Mouse (Mus musculus): ENCODE data around the gene Brpf3. TPM values are rescaled to one million over a fixed set of nuclear protein-coding genes. Genes with fewer than 3 reads are reported as not detected.
"Not testable (repeated sequence)": the region's sequence is repeated elsewhere in the genome, so short reads cannot be mapped to it uniquely, and the experiment has no call there.

Gene Brpf3
- total RNA-seq (2021) = 10 to 100 TPM; 44.2 to 54.7 TPM

GRCm38 (mm10) chr17:28800671-28801412 is at the start of gene Brpf3:
Gene Brpf3 (plus strand): TSS chr17:28801090.
- peak; percentile 74 to 83 for DNase-seq (ENCODE audit: low spot score in 2 of 2)
- intact Hi-C loops (cut with DNase I) = loop anchor here (1.0 to 5.0 kb wide), 2 partner anchors 39 to 110 kb away; partner anchors contain the start of gene Mapk14

DNA sequence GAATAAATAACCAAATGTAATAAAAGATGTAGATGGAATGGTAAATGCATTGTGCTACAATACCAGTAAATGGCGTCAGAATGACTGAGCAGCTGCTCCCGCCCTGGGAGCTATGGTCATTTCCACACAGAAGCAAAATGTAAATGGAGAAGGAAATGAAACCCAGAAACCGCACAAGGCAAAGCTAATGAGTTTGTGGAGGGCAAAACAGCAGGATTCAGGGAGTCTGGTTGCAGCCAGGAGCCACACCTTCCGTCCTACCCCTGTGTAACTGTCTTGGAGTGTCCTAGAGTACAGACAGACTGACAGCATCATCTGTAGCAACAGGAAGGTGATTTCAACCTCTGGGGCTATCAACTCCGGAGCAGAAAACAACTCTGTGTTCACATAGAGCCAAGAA is 44.4 kb upstream of the Brpf3 start:
- intact Hi-C loops (cut with DNase I) = no loop called here
- no peak for DNase-seq (ENCODE audit: low spot score in 2 of 2)

- no peak for DNase-seq (ENCODE audit: low spot score in 2 of 2)
- intact Hi-C loops (cut with DNase I) = no loop called here
Observed at GRCm38 (mm10) chr17:28757470-28757869, 43.4 kb upstream of the Brpf3 start.

DNA sequence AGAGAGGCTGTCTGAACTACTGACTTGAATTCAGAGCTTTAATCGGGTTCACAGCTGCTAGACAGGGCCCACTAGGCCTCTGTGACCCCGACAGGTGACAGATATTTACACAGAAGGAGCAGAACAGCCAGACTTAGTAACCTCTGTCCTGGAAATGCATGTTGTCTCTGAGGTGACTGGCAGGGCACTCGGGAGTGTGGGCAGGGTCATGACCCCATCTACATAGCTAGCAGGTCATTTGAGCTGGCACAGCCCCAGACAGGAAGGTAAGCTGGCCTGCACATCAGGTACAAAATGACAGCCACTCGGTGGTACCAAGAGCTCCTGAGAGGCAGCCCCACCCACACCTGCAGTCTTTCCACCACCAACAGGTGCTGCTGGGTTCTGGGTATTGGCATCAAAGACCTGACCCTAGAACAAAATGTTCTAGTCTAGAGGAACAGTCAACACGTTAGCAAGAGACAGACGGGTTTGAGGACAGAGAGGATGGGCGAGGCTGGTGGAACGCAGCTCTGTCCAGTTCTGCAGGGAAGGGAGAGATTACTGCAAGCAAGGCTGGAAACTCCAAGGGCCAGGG is 40.1 kb upstream of the Brpf3 start:
- intact Hi-C loops (cut with DNase I) = loop anchor here (5.0 kb wide), 2 partner anchors 41 to 166 kb away; partner anchors contain the start of gene Brpf3
- DNase-seq (ENCODE audit: low spot score in 2 of 2) = no peak

GRCm38 (mm10) chr17:28761871-28762270 is 39.0 kb upstream of the Brpf3 start:
- intact Hi-C loops (cut with DNase I) = loop anchor here (5.0 kb wide), 2 partner anchors 40 to 165 kb away; partner anchors contain the start of gene Brpf3
- DNase-seq (ENCODE audit: low spot score in 2 of 2) = peak; percentile 61 to 72

DNA sequence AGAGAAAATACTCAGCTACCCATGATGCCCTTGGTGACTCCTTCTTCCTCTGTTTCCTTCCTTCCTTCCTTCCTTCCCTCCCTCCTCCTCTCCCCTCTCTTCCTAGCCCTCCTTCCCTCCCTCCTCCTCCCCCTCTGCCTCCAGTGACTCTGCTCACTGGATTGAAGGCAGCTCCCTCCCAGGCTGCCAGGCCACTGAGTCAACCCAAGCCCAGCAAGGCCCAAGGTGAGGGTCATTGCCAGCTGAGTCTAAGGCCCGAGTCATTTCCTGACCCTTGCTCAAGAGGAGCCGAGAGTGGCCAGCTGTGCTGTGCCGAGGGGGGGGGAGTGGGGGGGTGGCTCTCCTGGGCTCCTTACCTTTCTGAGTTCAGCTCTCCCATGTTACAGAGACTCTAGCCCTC is 34.7 kb upstream of the Brpf3 start:
- DNase-seq (ENCODE audit: low spot score in 2 of 2) = no peak
- intact Hi-C loops (cut with DNase I) = no loop called here

- no peak for DNase-seq (ENCODE audit: low spot score in 2 of 2)
- intact Hi-C loops (cut with DNase I) = no loop called here
Observed at GRCm38 (mm10) chr17:28766781-28767515, 33.9 kb upstream of the Brpf3 start.

GRCm38 (mm10) chr17:28769121-28769874 is 31.6 kb upstream of the Brpf3 start, which contains the start of gene Mapk13:
Gene Mapk13 (plus strand): TSS chr17:28769297.
- intact Hi-C loops (cut with DNase I) = no loop called here
- no peak for DNase-seq (ENCODE audit: low spot score in 2 of 2)

- no peak for DNase-seq (ENCODE audit: low spot score in 2 of 2)
- intact Hi-C loops (cut with DNase I) = no loop called here
Observed at GRCm38 (mm10) chr17:28769875-28770421, 30.9 kb upstream of the Brpf3 start.

GRCm38 (mm10) chr17:28771289-28771688 is 29.6 kb upstream of the Brpf3 start:
- no peak for DNase-seq (ENCODE audit: low spot score in 2 of 2)
- intact Hi-C loops (cut with DNase I) = no loop called here

DNA sequence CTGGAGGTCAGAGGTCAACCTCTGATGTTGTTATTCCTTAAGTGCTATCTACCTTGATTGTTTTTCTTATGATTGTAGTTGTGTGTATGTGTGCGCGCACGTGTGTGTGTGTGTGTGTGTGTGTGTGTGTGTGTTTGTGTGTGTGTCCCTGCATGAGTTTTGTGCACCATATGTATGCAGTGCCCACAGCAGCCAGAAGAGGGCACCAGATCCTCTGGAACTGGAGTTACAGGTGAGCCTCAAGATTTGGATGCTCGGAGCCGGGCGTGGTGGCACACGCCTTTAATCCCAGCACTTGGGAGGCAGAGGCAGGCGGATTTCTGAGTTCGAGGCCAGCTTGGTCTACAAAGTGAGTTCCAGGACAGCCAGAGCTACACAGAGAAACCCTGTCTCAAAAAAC is 26.6 kb upstream of the Brpf3 start:
- intact Hi-C loops (cut with DNase I); DNase-seq (ENCODE audit: low spot score in 2 of 2): not testable (repeated sequence)

DNA sequence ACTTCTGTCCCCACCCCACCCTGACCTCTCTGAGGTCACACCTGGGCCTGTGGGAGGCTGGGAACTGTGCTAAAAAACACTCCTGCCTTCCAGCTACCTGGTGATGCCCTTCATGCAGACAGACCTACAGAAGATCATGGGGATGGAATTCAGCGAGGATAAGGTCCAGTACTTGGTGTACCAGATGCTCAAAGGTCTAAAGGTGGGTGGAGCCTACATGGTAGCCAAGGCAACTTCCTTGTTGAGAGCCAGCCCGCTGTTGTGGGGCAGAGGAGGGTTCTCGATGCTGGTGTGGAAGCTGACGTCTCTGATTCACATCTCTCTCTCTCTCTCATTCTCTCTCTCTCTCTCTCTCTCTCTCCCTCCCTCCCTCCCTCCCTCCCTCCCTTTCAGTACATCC is 25.7 kb upstream of the Brpf3 start:
- DNase-seq (ENCODE audit: low spot score in 2 of 2) = no peak
- intact Hi-C loops (cut with DNase I) = no loop called here

DNA sequence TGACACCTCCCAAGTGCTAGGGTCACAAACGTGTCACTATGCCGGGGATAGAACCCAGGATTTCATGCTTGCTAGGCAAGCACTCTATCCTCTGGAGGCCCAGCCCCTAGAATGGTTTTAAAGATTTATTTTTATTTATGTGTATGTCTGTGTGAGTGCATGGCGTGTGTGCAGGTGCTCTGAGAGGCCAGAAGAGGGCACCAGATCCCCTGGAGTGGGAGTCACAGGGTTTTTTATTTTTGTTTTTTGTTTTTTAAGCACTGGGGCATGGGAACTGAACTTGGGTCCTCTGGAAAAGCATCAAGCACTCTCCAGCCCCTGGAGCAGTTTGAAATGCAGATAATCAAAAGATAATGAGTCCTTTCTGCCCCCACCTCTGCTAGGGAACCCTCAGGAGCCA is 24.1 kb upstream of the Brpf3 start:
- DNase-seq (ENCODE audit: low spot score in 2 of 2) = no peak
- intact Hi-C loops (cut with DNase I) = no loop called here

GRCm38 (mm10) chr17:28777231-28778005 is 23.5 kb upstream of the Brpf3 start:
- DNase-seq (ENCODE audit: low spot score in 2 of 2) = no peak
- intact Hi-C loops (cut with DNase I) = no loop called here

DNA sequence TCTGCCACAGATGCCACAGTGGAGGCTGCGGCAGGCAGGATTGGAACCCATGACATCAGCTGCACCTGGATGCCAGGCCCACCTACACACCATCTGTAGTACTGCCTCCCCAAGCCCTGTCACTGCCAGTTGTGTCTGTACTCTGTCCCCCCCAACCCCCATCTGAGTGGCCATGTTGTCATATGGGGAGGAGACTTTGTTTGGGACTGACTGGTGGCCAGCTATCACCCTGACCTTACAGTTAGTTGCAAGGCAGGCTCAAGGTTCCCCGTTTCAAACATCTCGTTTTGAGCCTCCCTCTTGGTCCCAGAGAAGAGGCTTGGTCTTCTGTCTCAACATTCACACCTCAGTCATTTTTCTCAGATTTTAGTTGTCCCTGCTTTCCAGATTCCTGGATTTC is 21.2 kb upstream of the Brpf3 start:
- intact Hi-C loops (cut with DNase I) = no loop called here
- DNase-seq (ENCODE audit: low spot score in 2 of 2) = no peak

GRCm38 (mm10) chr17:28780836-28781235 is 20.1 kb upstream of the Brpf3 start:
- no peak for DNase-seq (ENCODE audit: low spot score in 2 of 2)
- intact Hi-C loops (cut with DNase I) = no loop called here

DNA sequence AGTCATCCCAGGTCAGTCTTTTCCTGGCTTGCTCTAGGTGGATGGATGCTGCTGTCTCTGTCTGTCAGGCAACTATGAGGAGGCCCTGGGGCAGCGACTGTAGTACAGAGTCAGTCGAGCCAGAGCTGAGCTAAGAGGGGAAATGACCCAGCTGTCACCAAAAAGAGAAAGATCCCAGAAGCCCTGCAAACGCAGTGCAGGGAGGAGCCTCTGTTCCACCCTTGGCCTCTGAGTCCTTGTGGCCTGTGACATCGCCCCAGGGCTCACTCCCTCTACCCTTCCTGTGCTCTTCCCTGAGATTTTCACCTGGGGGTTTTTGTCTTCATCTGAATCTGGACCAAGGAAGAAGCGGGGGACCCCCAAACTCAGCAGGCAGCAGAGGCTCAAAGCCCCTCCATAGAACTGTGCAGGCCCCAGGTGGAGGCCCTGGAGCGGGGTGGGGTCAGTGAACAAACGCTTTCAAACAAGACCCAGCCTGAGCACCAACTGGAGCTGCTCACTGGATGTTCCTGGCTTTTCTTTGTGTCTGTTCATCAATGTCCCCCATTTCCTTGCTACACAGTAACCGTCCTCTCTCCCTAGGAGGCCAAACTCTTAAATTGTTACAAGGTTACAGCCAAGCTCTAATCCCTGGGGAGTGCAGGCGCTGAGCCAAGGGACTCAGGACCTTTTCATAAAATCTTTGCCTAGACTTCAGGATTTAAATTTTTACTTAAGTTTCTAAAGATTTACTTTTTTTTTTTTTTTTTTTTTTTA is 19.4 kb upstream of the Brpf3 start:
- no peak for DNase-seq (ENCODE audit: low spot score in 2 of 2)
- intact Hi-C loops (cut with DNase I) = no loop called here

GRCm38 (mm10) chr17:28785036-28785435 is 15.9 kb upstream of the Brpf3 start:
- intact Hi-C loops (cut with DNase I) = no loop called here
- no peak for DNase-seq (ENCODE audit: low spot score in 2 of 2)

Measured in left cerebral cortex, postnatal 36 days (tissue).